Mouse (Mus musculus) layer of hippocampus, postnatal 10 days (tissue): ENCODE results near the gene Dgki. TPM values are rescaled to one million over a fixed set of nuclear protein-coding genes. Genes with fewer than 3 reads are reported as not detected.

Experiments
- DNase-seq, 2 experiments: peaks; one replicate each; pipeline ENCODE4 v3.0.0; 2021; ENCODE audit warnings: low spot score in 2 of 2
- total RNA-seq, 2 experiments: library from RNA; stranded (reverse); gene quantifications; 2 replicates each; pipeline ENCODE4 v1.2.3; 2021

Gene Dgki
- total RNA-seq, 2 experiments from 2014 or later, result 50.6 to 59.6 TPM

DNA sequence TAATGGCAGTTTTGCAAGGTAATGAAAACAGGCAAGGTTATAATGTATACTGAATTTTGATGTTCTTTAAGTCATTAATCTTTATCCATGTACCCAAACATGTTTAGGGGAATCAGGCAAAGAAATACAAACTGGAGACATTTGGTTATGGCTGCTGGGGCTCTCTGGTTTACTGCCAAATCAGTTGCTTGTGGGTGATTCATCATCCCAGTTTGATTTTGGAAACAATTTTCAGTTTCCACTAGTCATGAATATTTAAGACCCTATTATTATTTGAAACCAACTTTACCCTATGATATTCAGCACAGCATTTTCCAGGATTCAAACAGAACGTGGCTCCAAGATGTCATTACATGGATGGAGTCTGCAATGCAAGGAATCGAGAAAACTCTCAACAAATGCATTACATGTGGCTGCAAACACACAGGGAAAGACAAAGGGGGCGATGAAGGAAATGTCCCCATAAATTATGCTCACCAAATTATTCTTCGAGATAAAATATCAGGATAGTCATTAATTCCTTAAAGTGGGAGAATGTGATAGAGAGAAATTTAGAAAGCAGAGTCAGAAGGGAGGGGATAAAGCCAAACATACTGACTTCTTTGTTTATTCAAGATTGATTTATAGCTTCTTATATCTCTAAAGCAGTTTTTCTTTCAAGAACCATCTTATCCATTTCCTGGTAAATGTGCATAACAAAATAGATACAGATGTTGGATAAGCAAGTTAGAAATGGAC, 481.5 kb downstream of the Dgki start:
- DNase-seq, result peak in 1 of 2 experiments; percentile 16

DNA sequence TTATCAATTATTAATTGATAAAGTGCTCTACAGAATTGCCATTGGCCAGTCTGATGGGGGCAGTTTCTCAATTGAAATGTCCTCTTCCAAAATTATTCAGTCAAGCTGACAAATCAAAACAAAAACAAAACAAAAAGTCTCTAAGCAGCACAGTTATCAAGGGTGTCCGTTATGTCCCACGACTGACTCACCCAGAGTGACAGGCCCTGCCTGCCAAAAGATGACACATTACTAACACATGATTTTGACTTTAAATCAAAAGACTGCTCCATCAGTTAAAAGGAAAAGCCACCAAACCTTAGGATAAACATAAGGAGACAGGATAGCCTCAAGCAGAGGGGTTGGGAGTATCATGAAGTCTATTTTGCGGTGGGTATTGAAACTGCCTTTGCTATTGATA, 483.3 kb downstream of the Dgki start:
- DNase-seq, result no peak

DNA sequence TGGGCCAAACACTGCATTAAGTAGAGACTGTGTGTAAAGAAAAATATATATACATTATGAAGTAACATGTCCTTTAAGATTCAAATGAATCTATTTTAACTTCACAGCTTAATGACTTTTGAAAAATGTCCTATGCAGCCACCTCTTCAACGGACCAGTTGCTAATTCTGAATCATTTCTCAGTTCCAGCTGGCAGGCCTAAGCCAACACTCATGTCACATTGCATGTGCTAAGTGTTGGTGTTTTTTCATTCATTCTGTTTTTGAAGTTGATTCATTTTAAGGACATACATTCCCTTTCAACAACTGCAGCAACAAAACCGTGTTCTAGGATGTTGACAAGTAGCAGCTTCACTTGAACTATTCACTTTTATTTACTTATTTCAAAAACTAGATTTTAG, 484.0 kb downstream of the Dgki start:
- no peak for DNase-seq

DNA sequence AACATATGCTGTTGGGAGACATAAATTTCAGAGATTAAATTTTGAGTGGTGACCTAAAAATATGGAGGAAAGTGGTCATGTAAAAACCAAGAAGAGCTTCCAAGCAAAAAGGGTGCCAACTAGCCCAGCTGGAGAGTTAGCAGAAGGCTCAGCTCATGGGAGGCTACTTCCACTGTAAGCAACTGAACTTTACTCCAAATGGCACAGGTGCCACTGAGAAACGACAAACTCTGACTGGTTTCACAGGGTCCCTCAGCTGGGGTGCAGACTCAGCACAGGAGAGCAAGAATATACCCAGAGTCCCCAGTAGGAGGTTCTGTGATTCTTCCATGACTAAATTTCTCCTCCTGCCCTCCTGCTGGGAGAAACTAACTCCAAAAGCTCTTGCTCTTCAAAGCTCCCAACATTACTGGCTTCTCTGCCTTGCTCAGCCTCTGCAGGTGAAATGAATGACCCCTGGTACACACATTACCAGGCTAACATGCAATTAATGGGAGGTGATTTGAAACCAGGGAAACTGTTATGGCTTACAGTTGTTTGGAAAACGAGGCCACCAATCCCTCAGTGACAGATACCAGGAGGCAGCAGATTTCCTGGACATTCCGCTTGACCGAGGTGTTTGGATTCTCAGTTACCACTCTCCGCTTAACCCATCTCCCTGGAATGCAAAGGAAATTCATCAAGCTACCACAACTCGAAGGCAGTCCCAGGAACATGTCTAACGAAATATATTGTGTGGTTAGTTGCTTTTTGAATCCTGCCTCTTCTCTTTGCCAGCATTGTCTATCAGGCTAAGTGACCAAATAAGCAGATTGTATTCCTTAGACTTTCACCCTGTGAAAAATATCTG, 487.1 kb downstream of the Dgki start:
- peak in 1 of 2 experiments; percentile 9 for DNase-seq

DNA sequence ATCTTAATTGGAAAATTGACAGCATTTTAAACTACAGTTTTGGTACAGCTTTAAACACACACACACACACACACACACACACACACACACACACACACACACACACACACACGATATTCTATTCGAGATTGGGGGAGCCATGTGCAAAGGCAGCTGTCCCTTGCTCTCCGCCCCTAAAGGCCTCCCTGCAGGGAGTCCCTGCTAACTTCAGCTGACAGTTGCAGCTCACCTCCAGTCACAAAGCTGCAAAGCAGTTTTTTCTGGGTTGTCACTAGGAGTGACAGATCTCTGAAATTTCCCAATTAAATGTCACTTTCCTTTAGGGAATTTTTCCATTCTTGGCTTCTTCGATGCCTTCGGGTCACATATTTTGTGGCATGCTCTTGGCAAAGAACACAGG, 489.5 kb downstream of the Dgki start:
- peak in 1 of 2 experiments; percentile 21 for DNase-seq

GRCm38 (mm10) chr6:36809747-36810285, 490.2 kb downstream of the Dgki start, which contains the start of gene Ptn:
TSS of gene Ptn (minus strand) at chr6:36810220.
- peak; percentile 54 to 69 for DNase-seq

- peak; percentile 26 to 52 for DNase-seq
Observed at GRCm38 (mm10) chr6:36809311-36809726, 490.7 kb downstream of the Dgki start.

DNA sequence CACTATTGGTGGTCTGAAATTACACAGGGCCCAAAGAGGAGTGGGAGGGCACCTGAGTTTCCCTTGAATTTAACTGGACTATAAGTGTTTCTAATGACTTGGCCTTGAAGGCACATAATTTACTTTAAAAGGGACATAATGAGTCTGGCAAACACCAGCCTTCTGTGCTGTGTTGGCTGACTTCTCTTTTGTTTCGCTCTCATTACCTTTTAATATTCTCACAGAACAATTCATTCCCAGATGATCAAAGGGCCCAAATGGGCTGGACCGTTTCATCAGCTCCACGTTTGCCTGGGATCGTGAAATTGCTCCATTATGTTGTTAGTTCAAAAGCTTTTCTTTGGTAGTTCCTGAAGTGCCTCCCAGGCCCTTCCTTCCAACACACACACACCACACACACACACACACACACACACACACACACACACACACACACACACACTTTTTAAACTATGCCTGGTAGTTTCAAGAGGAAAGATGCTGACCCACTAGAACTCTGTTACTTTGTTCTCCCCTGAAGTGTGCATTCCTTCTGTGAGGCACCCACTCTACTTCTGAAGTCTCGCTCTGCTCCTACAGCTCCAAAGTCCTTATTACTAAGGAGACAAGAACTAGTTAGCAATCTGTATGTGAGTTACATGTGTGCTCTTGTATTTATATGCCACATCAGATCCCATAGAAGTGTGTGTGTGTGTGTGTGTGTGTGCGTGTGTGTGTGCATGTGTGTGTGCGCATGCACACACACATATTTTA, 491.5 kb downstream of the Dgki start:
- DNase-seq, result peak in 1 of 2 experiments; percentile 13

GRCm38 (mm10) chr6:36806906-36807305, 493.1 kb downstream of the Dgki start:
- DNase-seq, result peak in 1 of 2 experiments; percentile 9

DNA sequence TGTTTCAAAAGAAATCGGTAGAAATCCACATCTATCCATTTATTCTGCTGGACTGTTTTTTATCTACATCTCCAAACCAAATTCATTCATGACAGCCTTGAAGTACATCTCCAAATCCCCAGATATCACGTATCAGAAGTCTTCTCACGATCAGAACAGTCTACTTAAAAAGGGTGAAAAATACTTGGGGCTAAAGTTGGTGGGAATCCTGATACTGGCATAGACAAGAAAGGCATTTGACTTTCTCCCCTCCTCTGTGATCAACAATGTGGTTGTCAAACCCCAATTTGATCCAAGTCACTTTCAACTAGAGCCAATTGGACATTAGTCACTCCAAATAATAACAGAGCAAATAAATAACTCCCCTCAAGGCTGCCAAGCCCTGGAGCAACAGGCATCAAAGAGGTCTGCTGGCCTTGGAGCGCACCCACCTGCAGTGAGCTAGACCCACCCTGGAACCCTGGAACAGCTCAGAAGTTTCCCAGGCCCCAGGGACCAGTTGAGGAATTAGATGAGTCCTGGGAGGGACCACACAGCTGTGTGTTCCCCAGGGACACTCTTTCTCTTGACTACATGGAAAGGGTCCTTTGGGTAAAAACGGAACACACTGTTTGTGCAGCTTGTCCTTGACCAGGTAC, 499.6 kb downstream of the Dgki start:
- DNase-seq, result peak in 1 of 2 experiments; percentile 28

DNA sequence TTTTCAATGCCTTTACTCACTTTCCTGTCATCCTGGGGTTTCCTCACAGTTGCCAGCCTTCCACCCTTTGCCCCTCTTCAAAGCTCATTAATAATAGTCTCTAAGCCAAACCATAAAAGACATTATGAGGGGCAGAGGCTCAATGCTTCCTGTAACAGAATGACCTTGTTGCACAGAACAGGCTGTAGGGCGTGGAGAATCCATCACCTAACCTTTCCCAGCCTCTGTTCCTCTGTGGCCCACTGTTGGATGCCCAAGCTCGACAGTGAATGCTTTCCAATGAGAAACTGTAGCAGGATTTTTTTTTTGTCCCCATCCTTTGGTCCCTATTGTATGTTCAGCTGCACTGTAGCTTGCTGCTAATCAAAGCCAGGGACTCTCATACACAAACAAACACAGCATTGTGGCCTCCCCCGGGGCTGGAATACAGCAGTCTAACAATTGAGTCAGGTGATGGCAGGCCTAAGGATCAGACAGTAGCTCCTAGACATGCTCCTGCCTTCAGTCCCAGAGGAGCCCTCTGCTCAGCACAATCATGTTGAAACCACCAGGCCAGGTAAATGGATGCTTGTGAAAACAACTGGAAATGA, 502.8 kb downstream of the Dgki start:
- DNase-seq, result no peak

Other genes with a start within 250 kb of the Dgki start
- 1 to 10 TPM; 6.5 to 7.5 TPM for gene Creb3l2, start 142.0 kb upstream of the Dgki start, total RNA-seq
- not detected for gene Akr1d1, start 230.0 kb upstream of the Dgki start, total RNA-seq